Mouse (Mus musculus) MEL (cell line): ENCODE measurements around the gene Hoxb8. TPM values are rescaled to one million over a fixed set of nuclear protein-coding genes. Genes with fewer than 3 reads are reported as not detected.

ENCODE experiments used
- DNase-seq: peaks from one replicate; pipeline ENCODE4 v3.0.0; 2011; ENCODE audit warnings: low read depth, low spot score
- H3K27ac ChIP-seq: 2 replicates; pipeline ENCODE4 v1.5.1; 2012; ENCODE audit warnings: low read depth, mild to moderate bottlenecking, control low read depth, low read length, moderate library complexity; ENCODE audit not compliant: control insufficient read depth
- H3K27me3 ChIP-seq, 2 experiments: fragments of 150-350 bp in 1 of 2; sonication (generic) in 1 of 2; 2 replicates each; pipeline ENCODE4 v1.6.1; 2012; ENCODE audit warnings: low read length in 2 of 2, mild to moderate bottlenecking in 2 of 2, improper control_type of control experiment in 1 of 2, moderate library complexity in 1 of 2; ENCODE audit not compliant: insufficient read depth in 2 of 2, control insufficient read depth in 1 of 2
- H3K36me3 ChIP-seq, 2 experiments: 2 replicates each; pipeline ENCODE4 v1.6.1; 2012 to 2014; ENCODE audit warnings: low read length in 2 of 2, improper control_type of control experiment in 1 of 2, inconsistent platforms in 1 of 2, mild to moderate bottlenecking in 1 of 2; ENCODE audit not compliant: insufficient read depth in 2 of 2, control insufficient read depth in 1 of 2
- H3K4me1 ChIP-seq, 2 experiments: fragments of 150-350 bp in 1 of 2; sonication (generic) in 1 of 2; 2 replicates each; pipeline ENCODE4 v1.6.1; 2012; ENCODE audit warnings: low read length in 2 of 2, improper control_type of control experiment in 1 of 2, mild to moderate bottlenecking in 1 of 2; ENCODE audit not compliant: insufficient read depth in 2 of 2, control insufficient read depth in 1 of 2
- H3K4me3 ChIP-seq, 2 experiments: fragments of 150-350 bp in 1 of 2; sonication (generic) in 1 of 2; 2 replicates each; pipeline ENCODE4 v1.5.1; 2012; ENCODE audit warnings: low read depth in 2 of 2, low read length in 2 of 2, mild to moderate bottlenecking in 2 of 2, moderate library complexity in 2 of 2, control low read depth in 1 of 2, improper control_type of control experiment in 1 of 2; ENCODE audit not compliant: control insufficient read depth in 1 of 2, insufficient read depth in 1 of 2
- H3K79me2 ChIP-seq: 2 replicates; pipeline ENCODE4 v1.6.1; 2012; ENCODE audit warnings: mild to moderate bottlenecking, low read length, moderate library complexity; ENCODE audit not compliant: control insufficient read depth, poor library complexity, insufficient read depth
- H3K9ac ChIP-seq: 2 replicates; pipeline ENCODE4 v1.6.1; 2012; ENCODE audit warnings: low read depth, mild to moderate bottlenecking, control low read depth, low read length, moderate library complexity; ENCODE audit not compliant: control insufficient read depth, poor library complexity, severe bottlenecking
- H3K9me3 ChIP-seq: fragments of 150-350 bp; sonication (generic); replicated peaks from 2 replicates; pipeline ENCODE4 v1.6.1; 2012; ENCODE audit warnings: mild to moderate bottlenecking, low read length, improper control_type of control experiment, moderate library complexity; ENCODE audit not compliant: insufficient read depth
- BHLHE40 ChIP-seq: IDR thresholded peaks from 2 replicates; pipeline ENCODE4 v1.6.1; 2012; ENCODE audit warnings: low read depth, mild to moderate bottlenecking, inconsistent platforms, low read length, improper control_type of control experiment, borderline replicate concordance
- CHD2 ChIP-seq: IDR thresholded peaks from 2 replicates; pipeline ENCODE4 v1.6.1; 2011; ENCODE audit warnings: low read length, improper control_type of control experiment
- ELF1 ChIP-seq: IDR thresholded peaks from 2 replicates; pipeline ENCODE4 v1.6.1; 2014; ENCODE audit warnings: low read depth, mild to moderate bottlenecking, inconsistent platforms, low read length, improper control_type of control experiment, moderate library complexity
- ETS1 ChIP-seq: IDR thresholded peaks from 2 replicates; pipeline ENCODE4 v1.6.1; 2012; ENCODE audit warnings: low read depth, mild to moderate bottlenecking, inconsistent platforms, low read length, improper control_type of control experiment, moderate library complexity
- GATA1 ChIP-seq: IDR thresholded peaks from 2 replicates; pipeline ENCODE4 v1.6.1; 2011; ENCODE audit warnings: low read depth, low read length, improper control_type of control experiment
- HCFC1 ChIP-seq: IDR thresholded peaks from 2 replicates; pipeline ENCODE4 v1.6.1; 2012; ENCODE audit warnings: low read depth, mild to moderate bottlenecking, inconsistent platforms, low read length, improper control_type of control experiment, moderate library complexity
- KAT2A ChIP-seq: conservative IDR thresholded peaks from 2 replicates; pipeline ENCODE4 v1.6.1; 2012; ENCODE audit warnings: low read depth, low read length, improper control_type of control experiment, inconsistent platforms
- MAX ChIP-seq: IDR thresholded peaks from 2 replicates; pipeline ENCODE4 v1.6.1; 2011; ENCODE audit warnings: low read length, improper control_type of control experiment
- MAZ ChIP-seq: IDR thresholded peaks from 2 replicates; pipeline ENCODE4 v1.6.1; 2012; ENCODE audit warnings: low read depth, mild to moderate bottlenecking, inconsistent platforms, low read length, improper control_type of control experiment
- MEF2A ChIP-seq: IDR thresholded peaks from 2 replicates; pipeline ENCODE4 v1.6.1; 2014; ENCODE audit warnings: low read depth, mild to moderate bottlenecking, inconsistent platforms, low read length, improper control_type of control experiment; ENCODE audit not compliant: poor library complexity, insufficient replicate concordance, severe bottlenecking; ENCODE audit errors: extremely low read depth
- MXI1 ChIP-seq: IDR thresholded peaks from 2 replicates; pipeline ENCODE4 v1.6.1; 2011; ENCODE audit warnings: mild to moderate bottlenecking, low read depth, low read length, improper control_type of control experiment
- NELFE ChIP-seq: IDR thresholded peaks from 2 replicates; pipeline ENCODE4 v1.6.1; 2011; ENCODE audit warnings: low read depth, low read length, improper control_type of control experiment
- NRF1 ChIP-seq: IDR thresholded peaks from 2 replicates; pipeline ENCODE4 v1.6.1; 2014; ENCODE audit warnings: low read depth, mild to moderate bottlenecking, inconsistent platforms, low read length, improper control_type of control experiment, moderate library complexity; ENCODE audit not compliant: poor library complexity, insufficient read depth, severe bottlenecking
- POLR2A ChIP-seq, 2 experiments: IDR thresholded peaks; 2 replicates each; pipeline ENCODE4 v1.6.1; 2011 to 2012; ENCODE audit warnings: low read length in 2 of 2, mild to moderate bottlenecking in 2 of 2, control low read depth in 1 of 2, improper control_type of control experiment in 1 of 2, low read depth in 1 of 2, moderate library complexity in 1 of 2; ENCODE audit not compliant: control insufficient read depth in 1 of 2, insufficient read depth in 1 of 2, poor library complexity in 1 of 2
- RAD21 ChIP-seq: IDR thresholded peaks from 2 replicates; pipeline ENCODE4 v1.6.1; 2011; ENCODE audit warnings: mild to moderate bottlenecking, low read depth, low read length, improper control_type of control experiment
- TBP ChIP-seq: IDR thresholded peaks from 2 replicates; pipeline ENCODE4 v1.8.0; 2011; ENCODE audit warnings: low read depth, low read length, improper control_type of control experiment
- TCF12 ChIP-seq: IDR thresholded peaks from 2 replicates; pipeline ENCODE4 v1.6.1; 2014; ENCODE audit warnings: low read depth, mild to moderate bottlenecking, inconsistent platforms, low read length, improper control_type of control experiment, moderate library complexity
- USF1 ChIP-seq: IDR thresholded peaks from 2 replicates; pipeline ENCODE4 v1.6.1; 2014; ENCODE audit warnings: low read depth, mild to moderate bottlenecking, inconsistent platforms, low read length, improper control_type of control experiment, moderate library complexity
- USF2 ChIP-seq, 2 experiments: IDR thresholded peaks; 2 replicates each; pipeline ENCODE4 v1.6.1; 2011 to 2012; ENCODE audit warnings: improper control_type of control experiment in 2 of 2, low read length in 2 of 2, borderline replicate concordance in 1 of 2, inconsistent platforms in 1 of 2, low read depth in 1 of 2, mild to moderate bottlenecking in 1 of 2; ENCODE audit not compliant: insufficient read depth in 1 of 2
- ZC3H11A ChIP-seq: IDR thresholded peaks from 2 replicates; pipeline ENCODE4 v1.6.1; 2012; ENCODE audit warnings: low read depth, mild to moderate bottlenecking, inconsistent platforms, low read length, improper control_type of control experiment
- ZMIZ1 ChIP-seq: IDR thresholded peaks from 2 replicates; pipeline ENCODE4 v1.6.1; 2012; ENCODE audit warnings: low read depth, mild to moderate bottlenecking, inconsistent platforms, low read length, improper control_type of control experiment, moderate library complexity
- ZNF384 ChIP-seq: IDR thresholded peaks from 2 replicates; pipeline ENCODE4 v1.6.1; 2012; ENCODE audit warnings: low read depth, mild to moderate bottlenecking, inconsistent platforms, low read length, improper control_type of control experiment
- polyA plus RNA-seq, 2 experiments: library from polyadenylated mRNA; stranded (reverse) in 1 of 2; unstranded in 1 of 2; fragments of >175 nt in 1 of 2; fragments of >200 nt in 1 of 2; gene quantifications; 2 replicates each; pipeline versions ENCODE4 v1.2.1 to v1.2.4; 2012; ENCODE audit warnings: low replicate concordance in 2 of 2, low read depth in 1 of 2; ENCODE audit not compliant: insufficient read length in 2 of 2, insufficient read depth in 1 of 2, missing spikeins in 1 of 2
- total RNA-seq: library from RNA; depleted of rRNA; stranded (reverse); fragments of 300-350 nt; gene quantifications from 2 replicates; pipeline ENCODE4 v1.2.3, GENCODE M21; 2012

The Hoxb8 gene
- total and polyA plus RNA-seq, 3 experiments: not detected

- TF ChIP-seq MAX (no peak), CHD2 (no peak), MEF2A (no peak), HCFC1 (no peak), NRF1 (no peak)
- DNase-seq: no peak
- Histone ChIP-seq H3K27me3 (peaks cover 0 to 2% of the 10 kb centered on the region in 2 experiments; a peak in 2 of 4 replicates), H3K27ac (no peak overlapping the region), H3K9me3 (no peaks in the 10 kb centered on the region), H3K4me3 (no peak overlapping the region), H3K36me3 (no peaks in the 10 kb centered on the region), H3K79me2 (no peaks in the 10 kb centered on the region), H3K4me1 (no peaks in the 10 kb centered on the region), H3K9ac (no peak overlapping the region)
Measured at GRCm38 (mm10) chr11:96304381-96305195, 22.9 kb downstream of the Hoxb8 start.

- H3K79me2 ChIP-seq: no peaks in the 10 kb centered on the region
- no peaks in the 10 kb centered on the region for H3K4me1 ChIP-seq
- no peaks in the 10 kb centered on the region for H3K9me3 ChIP-seq
- no peak overlapping the region for H3K4me3 ChIP-seq
- H3K36me3 ChIP-seq: no peaks in the 10 kb centered on the region
- no peak overlapping the region for H3K27ac ChIP-seq
- no peak for TF ChIP-seq RAD21
- TF ChIP-seq BHLHE40: no peak
- TF ChIP-seq KAT2A: no peak
- no peak for TF ChIP-seq NELFE
- TF ChIP-seq MXI1: no peak
- TF ChIP-seq ZC3H11A: no peak
- no peak for TF ChIP-seq TCF12
- no peak for TF ChIP-seq USF1
- TF ChIP-seq ETS1: no peak
- no peak for TF ChIP-seq ZNF384
- TF ChIP-seq ZMIZ1: no peak
- TF ChIP-seq POLR2A (IDR thresholded peaks at IDR 0.05; ENCODE audit: control insufficient read depth in 1 of 2, insufficient read depth in 1 of 2, low read depth in 1 of 2, low read length in 2 of 2, poor library complexity in 1 of 2): no peak
- TF ChIP-seq ELF1: no peak
- no peak for TF ChIP-seq NRF1
- TF ChIP-seq MAZ: no peak
- TF ChIP-seq HCFC1: no peak
- TF ChIP-seq GATA1: no peak
- no peak for TF ChIP-seq TBP
- no peak for TF ChIP-seq USF2 (IDR thresholded peaks at IDR 0.05; ENCODE audit: borderline replicate concordance in 1 of 2, insufficient read depth in 1 of 2, low read depth in 1 of 2, low read length in 2 of 2)
- H3K9ac ChIP-seq: no peak overlapping the region
- DNase-seq: no peak
- H3K27me3 ChIP-seq: peaks cover 0 to 2% of the 10 kb centered on the region in 2 experiments; a peak in 2 of 4 replicates
Measured at GRCm38 (mm10) chr11:96305505-96306182, 23.9 kb downstream of the Hoxb8 start.
